Mouse (Mus musculus) hindbrain, embryonic 15.5 days (tissue): ENCODE data around the gene Eif2b3. TPM values are rescaled to one million over a fixed set of nuclear protein-coding genes. Genes with fewer than 3 reads are reported as not detected.

ENCODE experiments used
- ATAC-seq: fragments of 200-750 bp; cut with Nextera tagmentation; 2 replicates; pipeline ENCODE4 v1.8.0; 2017; ENCODE audit warnings: low read depth, moderate number of reproducible peaks, moderate TSS enrichment; ENCODE audit not compliant: low FRiP score
- H3K27ac ChIP-seq: fragments of 300-500 bp; sonication (generic); replicated peaks from 2 replicates; pipeline ENCODE4 v1.5.1; 2015; ENCODE audit warnings: mild to moderate bottlenecking, inconsistent platforms
- H3K27me3 ChIP-seq: fragments of 300-500 bp; sonication (generic); 2 replicates; pipeline ENCODE4 v1.6.1; 2015; ENCODE audit warnings: control low read depth, inconsistent platforms
- H3K36me3 ChIP-seq: fragments of 300-500 bp; sonication (generic); 2 replicates; pipeline ENCODE4 v1.6.1; 2015; ENCODE audit warnings: control low read depth, inconsistent platforms
- H3K4me1 ChIP-seq: fragments of 300-500 bp; sonication (generic); replicated peaks from 2 replicates; pipeline ENCODE4 v1.6.1; 2015; ENCODE audit warnings: control low read depth, inconsistent platforms
- H3K4me2 ChIP-seq: fragments of 300-500 bp; sonication (generic); 2 replicates; pipeline ENCODE4 v1.6.1; 2015; ENCODE audit warnings: moderate library complexity, mild to moderate bottlenecking, inconsistent platforms
- H3K4me3 ChIP-seq: fragments of 300-500 bp; sonication (generic); 2 replicates; pipeline ENCODE4 v1.5.1; 2015; ENCODE audit warnings: mild to moderate bottlenecking, inconsistent platforms
- H3K9ac ChIP-seq: fragments of 300-500 bp; sonication (generic); 2 replicates; pipeline ENCODE4 v1.6.1; 2015; ENCODE audit warnings: inconsistent platforms
- H3K9me3 ChIP-seq: fragments of 300-500 bp; sonication (generic); 2 replicates; pipeline ENCODE4 v1.6.1; 2016; ENCODE audit warnings: control low read depth, inconsistent platforms
- WGBS: fragments of 180-500 bp; shearing (Covaris S2); methylation state at CpG from one replicate; pipeline ENCODE4 v1.1.7; 2015; 5-methylcytosine and 5-hydroxymethylcytosine counted together
- polyA plus RNA-seq: library from polyadenylated mRNA; unstranded; fragments of >200 nt; fragmentation: Nextera tagmentation; extraction: Ambion mirVana; gene quantifications from 2 replicates; pipeline ENCODE4 v1.2.1, GENCODE M21; 2015

Eif2b3 gene
- polyA plus RNA-seq, 1 experiment from 2014 or later: 46.8 TPM

DNA sequence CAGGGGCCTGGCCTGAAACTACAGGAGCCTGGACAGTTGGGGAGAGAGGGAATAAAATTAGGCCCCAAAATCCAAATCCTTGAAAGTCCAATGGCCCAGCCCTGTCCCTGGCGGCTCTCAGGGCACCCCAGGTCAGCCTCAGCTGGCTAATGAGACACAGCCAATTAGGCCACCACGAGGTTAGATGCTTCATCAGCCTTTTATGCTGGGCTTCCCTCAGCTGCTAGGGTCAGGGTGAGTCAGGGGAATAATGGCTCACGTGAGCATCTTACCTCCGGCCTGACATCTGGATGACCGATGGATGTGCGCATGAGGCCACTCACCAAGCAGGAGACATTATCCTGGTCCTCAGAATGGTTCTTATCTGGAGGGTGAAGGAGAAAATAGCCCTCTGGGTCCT is 111.6 kb downstream of the Eif2b3 start:
- no peak overlapping the region for H3K4me2 ChIP-seq
- H3K36me3 ChIP-seq: peaks cover 26% of the 10 kb centered on the region
- H3K27me3 ChIP-seq: no peaks in the 10 kb centered on the region
- no peak overlapping the region for H3K4me3 ChIP-seq
- peaks cover 39% of the 10 kb centered on the region for H3K4me1 ChIP-seq
- H3K9me3 ChIP-seq: no peaks in the 10 kb centered on the region
- no peak for ATAC-seq
- no peak overlapping the region for H3K9ac ChIP-seq
- 35% methylated on average over 6 of the region's 6 CpGs for WGBS
- no peak overlapping the region for H3K27ac ChIP-seq

DNA sequence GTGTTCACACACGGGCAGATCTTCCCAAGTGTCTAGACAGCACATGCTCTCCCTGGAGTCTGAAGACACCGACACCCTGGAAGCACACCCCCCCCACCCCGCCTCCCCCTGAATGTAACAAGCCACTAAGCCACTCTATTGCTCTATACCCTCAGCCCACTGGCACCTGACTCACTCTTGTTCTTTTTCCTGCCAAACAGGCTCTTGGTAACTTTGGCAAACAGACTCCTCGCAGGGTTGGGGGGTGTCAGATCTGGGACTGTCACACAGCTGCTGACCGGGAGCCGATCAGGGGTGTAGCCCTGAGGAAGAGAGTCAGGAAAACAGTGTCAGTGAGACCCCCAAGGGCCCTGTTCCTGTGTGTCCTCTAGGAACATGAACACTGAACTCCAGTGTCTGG is 112.0 kb downstream of the Eif2b3 start:
- Histone ChIP-seq H3K27ac (no peak overlapping the region), H3K9ac (no peak overlapping the region), H3K36me3 (peaks cover 26% of the 10 kb centered on the region), H3K9me3 (no peaks in the 10 kb centered on the region), H3K27me3 (no peaks in the 10 kb centered on the region), H3K4me3 (peak overlapping the region; percentile 91; the same call in 1 of the 2 replicates), H3K4me1 (peaks cover 36% of the 10 kb centered on the region), H3K4me2 (peak overlapping the region; percentile 81; the same call in 1 of the 2 replicates)
- no peak for ATAC-seq
- WGBS: 36% methylated on average over 6 of the region's 6 CpGs

DNA sequence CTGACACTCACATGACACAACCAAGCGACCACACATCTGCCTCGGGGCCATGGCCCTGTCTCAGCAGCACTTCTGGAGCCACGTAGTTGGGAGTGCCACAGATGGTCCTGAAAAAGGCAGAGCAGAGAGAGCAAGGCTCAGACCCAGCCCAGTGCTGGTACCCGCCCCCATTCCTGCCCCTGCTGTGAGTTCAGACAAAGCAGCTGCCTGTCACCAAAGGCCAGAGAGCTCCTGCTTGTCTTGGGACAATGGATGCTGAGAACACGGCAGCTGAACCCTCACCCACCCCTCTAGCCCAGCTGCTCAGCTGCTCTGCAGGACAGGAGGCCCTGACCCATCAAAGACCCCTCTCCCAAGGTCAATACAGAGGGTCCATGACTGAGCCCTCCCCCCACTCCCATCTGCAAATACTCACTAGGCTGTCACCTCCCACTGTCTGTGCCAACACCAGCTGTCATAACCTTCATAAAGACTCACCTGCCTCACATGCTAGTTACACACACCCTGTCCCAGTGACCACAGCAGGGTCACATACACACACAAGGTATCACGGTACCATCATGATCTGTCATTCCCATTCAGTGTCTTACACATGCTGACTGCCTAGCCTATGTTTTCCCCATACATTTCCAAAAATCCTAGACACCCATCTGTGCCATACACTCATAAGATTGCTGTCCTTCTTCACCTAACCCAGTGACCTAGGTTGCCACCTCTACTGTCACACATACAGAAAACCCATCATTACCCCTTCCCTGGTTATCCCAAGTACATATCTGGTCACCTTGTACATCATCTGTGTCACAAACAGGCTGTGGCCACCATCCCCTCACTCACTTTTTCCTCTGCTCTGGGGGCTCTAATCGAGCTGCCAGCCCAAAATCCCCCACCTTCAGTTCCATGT is 112.9 kb downstream of the Eif2b3 start:
- no peaks in the 10 kb centered on the region for H3K27me3 ChIP-seq
- H3K4me2 ChIP-seq: peak overlapping the region; percentile 81
- H3K9me3 ChIP-seq: no peaks in the 10 kb centered on the region
- ATAC-seq: no peak
- peak overlapping the region; percentile 91 for H3K4me3 ChIP-seq
- 6% methylated on average over 7 of the region's 7 CpGs for WGBS
- peaks cover 26% of the 10 kb centered on the region for H3K36me3 ChIP-seq
- H3K27ac ChIP-seq: peak overlapping the region; percentile 84
- peak overlapping the region; percentile 81 for H3K9ac ChIP-seq
- H3K4me1 ChIP-seq: peaks cover 36% of the 10 kb centered on the region

DNA sequence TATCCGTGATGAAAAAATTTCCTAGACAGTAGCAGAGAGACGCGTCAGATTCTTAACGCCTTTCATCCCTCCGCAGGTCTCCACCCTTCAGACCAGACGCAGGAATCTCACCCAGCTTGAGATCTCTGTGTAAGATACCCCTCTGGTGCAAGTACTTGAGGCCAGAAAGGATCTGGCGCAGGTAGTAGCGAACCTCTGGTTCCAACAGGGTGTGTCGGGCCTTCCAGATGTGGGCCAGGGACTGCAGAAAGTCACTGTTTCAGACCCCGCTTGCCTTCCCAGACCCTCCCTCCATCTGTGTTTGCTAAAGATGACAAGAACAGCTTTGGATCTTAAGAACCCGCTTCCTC is 113.6 kb downstream of the Eif2b3 start:
- Histone ChIP-seq H3K36me3 (peaks cover 26% of the 10 kb centered on the region), H3K27ac (peak overlapping the region; percentile 84), H3K4me3 (peak overlapping the region; percentile 91), H3K27me3 (no peaks in the 10 kb centered on the region), H3K4me1 (peaks cover 36% of the 10 kb centered on the region), H3K9ac (peak overlapping the region; percentile 81), H3K4me2 (peak overlapping the region; percentile 81), H3K9me3 (no peaks in the 10 kb centered on the region)
- 6% methylated on average over 11 of the region's 11 CpGs for WGBS
- no peak for ATAC-seq

DNA sequence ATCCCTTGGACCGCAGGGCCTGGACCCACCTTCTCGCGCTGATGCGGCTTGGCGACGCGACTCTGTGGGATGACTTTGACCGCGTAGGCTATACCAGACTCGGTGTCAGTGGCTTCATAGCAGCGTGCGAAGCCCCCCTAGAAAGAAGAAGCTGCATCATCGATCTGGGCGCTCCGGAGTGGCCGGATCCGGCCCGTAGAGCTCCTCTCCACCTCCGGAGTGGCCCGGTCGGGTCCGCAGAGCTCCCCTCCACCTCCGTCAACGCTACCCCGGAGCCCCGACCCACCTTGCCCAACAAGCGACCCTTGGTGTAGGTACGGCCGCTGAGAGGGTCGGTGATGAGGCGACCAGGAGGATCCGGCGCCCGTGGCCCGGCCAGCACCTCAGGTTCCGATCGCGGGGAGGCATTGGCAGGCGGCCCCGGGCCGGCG is 114.2 kb downstream of the Eif2b3 start:
- WGBS: 0% methylated on average over 42 of the region's 42 CpGs
- peak overlapping the region; percentile 84 for H3K27ac ChIP-seq
- no peaks in the 10 kb centered on the region for H3K27me3 ChIP-seq

DNA sequence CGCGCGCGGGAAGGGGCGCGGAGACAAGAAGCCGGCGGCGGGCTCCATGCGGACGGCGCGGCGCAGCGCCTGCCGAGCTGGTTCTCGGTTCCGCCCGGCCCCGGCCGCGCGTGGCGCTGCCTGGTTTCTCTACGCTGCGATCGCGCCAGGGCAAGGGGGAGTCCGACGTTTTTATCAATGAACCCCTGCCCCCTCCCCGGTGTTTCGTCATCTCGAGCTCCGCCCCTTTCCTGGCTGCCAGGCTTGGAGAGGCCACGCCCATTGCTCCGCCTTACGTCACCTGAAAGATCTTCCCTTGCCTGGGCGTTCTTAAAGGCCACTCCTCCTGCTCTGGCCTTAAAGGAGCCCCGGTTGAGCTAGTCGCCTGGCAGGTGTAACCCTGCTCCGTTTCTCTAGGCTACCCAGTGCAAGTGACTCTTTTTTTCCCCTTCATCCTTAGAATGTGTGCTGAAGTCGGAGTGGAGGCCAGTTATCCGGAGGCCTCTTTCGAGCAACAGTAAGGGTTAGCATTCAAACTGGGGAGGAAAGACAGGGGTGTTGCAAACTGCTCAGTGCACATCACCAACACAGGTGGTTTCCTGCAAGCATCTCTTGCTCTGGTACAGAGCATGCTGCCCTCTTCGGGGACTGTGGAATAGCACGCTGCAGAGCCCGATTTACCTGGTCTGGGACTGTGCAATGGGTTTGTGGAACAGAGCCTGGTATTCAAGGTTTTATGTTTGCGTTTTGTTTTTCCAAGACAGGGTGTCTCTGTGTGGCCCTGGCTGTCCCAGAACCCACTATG is 114.8 kb downstream of the Eif2b3 start, which contains the start of gene Plk3:
TSS of gene Plk3 (minus strand) at position 147 of the 784 bp plus-strand sequence.
- WGBS: 3% methylated on average over 30 of the region's 48 CpGs
- ATAC-seq: peak; percentile 93
- peak within 1 kb of the TSS; percentile 91 for H3K4me3 ChIP-seq

More for the DNA sequence above, 114.2 kb downstream of the Eif2b3 start:
- peak overlapping the region; percentile 91 for H3K4me3 ChIP-seq
- no peaks in the 10 kb centered on the region for H3K9me3 ChIP-seq
- ATAC-seq: peak; percentile 54
- peaks cover 36% of the 10 kb centered on the region for H3K4me1 ChIP-seq
- peak overlapping the region; percentile 81 for H3K4me2 ChIP-seq
- peaks cover 20% of the 10 kb centered on the region for H3K36me3 ChIP-seq
- peak overlapping the region; percentile 81 for H3K9ac ChIP-seq

DNA sequence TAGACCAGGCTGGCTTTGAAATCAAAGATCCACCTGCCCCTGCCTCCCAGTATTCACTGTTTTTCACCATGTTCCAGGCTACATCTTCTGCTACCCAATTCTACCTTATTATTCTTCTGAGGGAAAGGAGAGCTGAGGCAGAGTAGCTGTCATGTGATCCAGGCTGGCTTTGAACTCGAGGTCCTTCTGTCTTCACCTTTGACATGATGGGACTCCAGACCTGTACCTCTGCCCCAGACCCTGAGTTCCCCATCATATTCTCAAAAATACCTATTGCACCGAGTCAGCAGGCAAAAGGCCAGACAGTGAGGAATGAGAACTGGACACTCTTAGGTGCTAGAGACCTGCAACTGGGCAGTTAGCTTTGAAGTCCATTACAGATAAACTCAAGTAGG is 115.4 kb downstream of the Eif2b3 start:
- Histone ChIP-seq H3K36me3 (peaks cover 11% of the 10 kb centered on the region; the same call in 1 of the 2 replicates), H3K9me3 (no peaks in the 10 kb centered on the region), H3K4me1 (peaks cover 36% of the 10 kb centered on the region), H3K27ac (peak overlapping the region; percentile 65), H3K9ac (no peak overlapping the region), H3K4me2 (peak overlapping the region; percentile 81), H3K4me3 (no peak overlapping the region), H3K27me3 (no peaks in the 10 kb centered on the region)
- ATAC-seq: no peak
- 47% methylated on average over 2 of the region's 2 CpGs for WGBS

More for the DNA sequence above, 114.8 kb downstream of the Eif2b3 start, which contains the start of gene Plk3:
- peak within 1 kb of the TSS; percentile 81 for H3K9ac ChIP-seq
- peak within 1 kb of the TSS; percentile 84 for H3K27ac ChIP-seq
- peaks cover 13% of the 10 kb centered on the region; the same call in 1 of the 2 replicates for H3K36me3 ChIP-seq
- no peaks in the 10 kb centered on the region for H3K27me3 ChIP-seq
- peaks cover 36% of the 10 kb centered on the region for H3K4me1 ChIP-seq
- no peaks in the 10 kb centered on the region for H3K9me3 ChIP-seq
- H3K4me2 ChIP-seq: peak within 1 kb of the TSS; percentile 81

DNA sequence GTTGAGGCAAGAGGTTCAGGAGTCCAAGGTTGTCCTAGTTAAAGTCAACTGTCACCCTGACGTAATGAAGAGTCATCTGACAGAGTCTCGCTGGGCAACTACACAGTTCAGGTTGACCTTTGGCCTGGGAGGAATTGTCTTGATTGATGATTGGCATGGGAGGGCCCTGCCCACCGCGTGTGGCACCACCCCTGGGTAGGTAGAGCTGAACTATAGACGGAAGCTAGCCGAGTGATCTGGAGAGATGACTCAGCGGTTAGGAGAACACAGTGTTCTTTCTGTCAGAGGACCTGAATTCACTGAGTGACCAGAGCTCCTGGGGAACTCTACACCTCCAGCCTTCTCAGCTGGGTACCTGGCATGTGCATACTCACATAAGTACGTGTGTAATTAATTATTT is 116.8 kb downstream of the Eif2b3 start:
- 21% methylated on average over 8 of the region's 8 CpGs for WGBS
- Histone ChIP-seq H3K4me3 (no peak overlapping the region), H3K9ac (no peak overlapping the region), H3K4me2 (no peak overlapping the region), H3K36me3 (0 out of 2 replicates have a peak, but pooled peaks cover under 1% of the 10 kb centered on the region), H3K27ac (no peak overlapping the region), H3K27me3 (no peaks in the 10 kb centered on the region), H3K4me1 (peaks cover 30% of the 10 kb centered on the region), H3K9me3 (no peaks in the 10 kb centered on the region)
- ATAC-seq: no peak

Other genes starting within 250 kb of the Eif2b3 start
- 27.4 and 32.8 TPM in 2 replicates for gene Toe1, start 211.8 kb upstream of the Eif2b3 start, polyA plus RNA-seq
- 7.4 and 8.4 TPM in 2 replicates for gene Mutyh, start 211.7 kb upstream of the Eif2b3 start, polyA plus RNA-seq
- gene Hpdl, start 197.7 kb upstream of the Eif2b3 start, polyA plus RNA-seq: 1.9 and 2.0 TPM in 2 replicates
- 5.2 and 5.4 TPM in 2 replicates for gene Zswim5, start 142.0 kb upstream of the Eif2b3 start, polyA plus RNA-seq
- 56.6 and 59.4 TPM in 2 replicates for gene Urod, start 25.0 kb upstream of the Eif2b3 start, polyA plus RNA-seq
- gene Hectd3, start 24.1 kb upstream of the Eif2b3 start, polyA plus RNA-seq: 25.3 and 30.1 TPM in 2 replicates
- gene Ptch2, start 76.7 kb downstream of the Eif2b3 start, polyA plus RNA-seq: 7.3 and 8.0 TPM in 2 replicates
- 4.7 and 5.1 TPM in 2 replicates for gene Btbd19, start 106.3 kb downstream of the Eif2b3 start, polyA plus RNA-seq
- 0.31 and 1.1 TPM in 2 replicates for gene Tctex1d4, start 107.4 kb downstream of the Eif2b3 start, polyA plus RNA-seq
- 24.9 and 25.0 TPM in 2 replicates for gene Plk3, start 114.6 kb downstream of the Eif2b3 start, polyA plus RNA-seq
- gene Rps8, start 136.8 kb downstream of the Eif2b3 start, polyA plus RNA-seq: 468 and 502 TPM in 2 replicates
- gene Kif2c, start 163.2 kb downstream of the Eif2b3 start, polyA plus RNA-seq: 12.9 and 14.4 TPM in 2 replicates
- gene Tmem53, start 232.5 kb downstream of the Eif2b3 start, polyA plus RNA-seq: 9.1 and 9.6 TPM in 2 replicates
- gene Armh1, start 232.7 kb downstream of the Eif2b3 start, polyA plus RNA-seq: 1.5 and 1.8 TPM in 2 replicates